In genomic region chr4:107803351-107804106, GRCm38 (mm10) we compare ENCODE assay signal across 8 mouse cellular contexts. TPM values are rescaled to one million over a fixed set of nuclear protein-coding genes. Genes with fewer than 3 reads are reported as not detected.
A peak's percentile ranks its signal among the peaks of the same experiment; 100 is the strongest.
DNase-seq lines count a peak whose midpoint lies in the region; ATAC-seq and TF ChIP-seq lines count a peak whose summit lies in the region.

No protein-coding gene starts in this region.

- 1% methylated on average over 46 of the region's 46 CpGs for WGBS in forebrain, embryonic 14.5 days

- no peaks in the 10 kb centered on the region for H3K9me3 ChIP-seq in MEL (replicated peaks; ENCODE audit: insufficient read depth, low read length)
- H3K9me3 ChIP-seq in forebrain, embryonic 14.5 days (replicated peaks; ENCODE audit: control insufficient read depth, low read length), result no peaks in the 10 kb centered on the region

- DNase-seq in MEL (ENCODE audit: low read depth, low spot score), result peak; percentile 98
- peak; percentile 82 for DNase-seq in cerebellum, adult 11-12 months
- DNase-seq in forebrain, embryonic 14.5 days (ENCODE audit: low spot score), result peak; percentile 82
- peak; percentile 71 for DNase-seq in heart, postnatal 4 days
- peak; percentile 65 for DNase-seq in layer of hippocampus, adult 9-11 months
- DNase-seq in lung, postnatal 10 days, result peak; percentile 69
- peak; percentile 31 for DNase-seq in ovary, postnatal 10 days (ENCODE audit: low spot score)
- DNase-seq in thymus, postnatal 0 days (ENCODE audit: low spot score), result peak; percentile 81

- no peak for TF ChIP-seq CTCF in MEL (IDR thresholded peaks at IDR 0.05 in 2 of 3, conservative IDR thresholded peaks at IDR 0.05 in 1 of 3; ENCODE audit: control insufficient read depth in 1 of 3, insufficient read depth in 1 of 3, low read depth in 2 of 3, low read length in 3 of 3, poor library complexity in 1 of 3, severe bottlenecking in 1 of 3)

- H3K79me2 ChIP-seq in MEL (ENCODE audit: control insufficient read depth, insufficient read depth, low read length, poor library complexity), result peaks cover 26% of the 10 kb centered on the region

- H3K27me3 ChIP-seq in MEL (ENCODE audit: control insufficient read depth in 1 of 2, insufficient read depth in 2 of 2, low read length in 2 of 2), result no peaks in the 10 kb centered on the region
- H3K27me3 ChIP-seq in forebrain, embryonic 14.5 days (replicated peaks; ENCODE audit: control insufficient read depth, insufficient read depth, low read length), result no peaks in the 10 kb centered on the region

- H3K4me1 ChIP-seq in MEL (ENCODE audit: control insufficient read depth in 1 of 2, insufficient read depth in 2 of 2, low read length in 2 of 2), result peaks cover 3 to 33% of the 10 kb centered on the region in 2 experiments
- H3K4me1 ChIP-seq in forebrain, embryonic 14.5 days (ENCODE audit: control insufficient read depth, insufficient read depth, low read length), result peaks cover 45% of the 10 kb centered on the region

- H3K9ac ChIP-seq in MEL (ENCODE audit: control insufficient read depth, low read depth, low read length, poor library complexity, severe bottlenecking), result peak overlapping the region; percentile 70
- peak overlapping the region; percentile 98 for H3K9ac ChIP-seq in forebrain, embryonic 14.5 days (ENCODE audit: low read length)

- peak overlapping the region; percentile 84 for H3K27ac ChIP-seq in MEL (ENCODE audit: control insufficient read depth, low read depth, low read length)
- H3K27ac ChIP-seq in forebrain, embryonic 14.5 days (ENCODE audit: low read depth, low read length), result peak overlapping the region; percentile 97

- TF ChIP-seq POLR2A in MEL (IDR thresholded peaks at IDR 0.05; ENCODE audit: control insufficient read depth in 1 of 2, insufficient read depth in 1 of 2, low read depth in 1 of 2, low read length in 2 of 2, poor library complexity in 1 of 2), result peak; percentile 26 to 96; a peak in 2 of 4 replicates

- peak; percentile 36 to 69; a peak in 3 of 4 replicates for TF ChIP-seq EP300 in MEL (IDR thresholded peaks at IDR 0.05; ENCODE audit: low read depth in 1 of 2, low read length in 2 of 2)

- peaks cover 0 to 12% of the 10 kb centered on the region in 2 experiments; a peak in 2 of 4 replicates for H3K36me3 ChIP-seq in MEL (ENCODE audit: control insufficient read depth in 1 of 2, insufficient read depth in 2 of 2, low read length in 2 of 2)
- peaks cover 39% of the 10 kb centered on the region for H3K36me3 ChIP-seq in forebrain, embryonic 14.5 days (ENCODE audit: control insufficient read depth, insufficient read depth, low read length)

- peak overlapping the region; percentile 79 to 97 for H3K4me3 ChIP-seq in MEL (ENCODE audit: control insufficient read depth in 1 of 2, insufficient read depth in 1 of 2, low read depth in 2 of 2, low read length in 2 of 2)
- H3K4me3 ChIP-seq in forebrain, embryonic 14.5 days (ENCODE audit: low read depth, low read length), result peak overlapping the region; percentile 86

- peak overlapping the region; percentile 93 for H3K4me2 ChIP-seq in forebrain, embryonic 14.5 days (ENCODE audit: low read length)

- ATAC-seq in forebrain, embryonic 14.5 days, result peak; percentile 57

- no peak for TF ChIP-seq RAD21 in MEL (IDR thresholded peaks at IDR 0.05; ENCODE audit: low read depth, low read length)

TF ChIP-seq in MEL, 35 proteins besides CTCF, POLR2A, EP300 and RAD21:
- TF ChIP-seq GABPA (IDR thresholded peaks at IDR 0.05; ENCODE audit: low read depth, low read length) (peak; percentile 77; the same call in 1 of the 2 replicates), RCOR1 (IDR thresholded peaks at IDR 0.05; ENCODE audit: low read depth, low read length) (no peak), MAX (IDR thresholded peaks at IDR 0.05; ENCODE audit: low read length) (peak; percentile 87), ETS1 (IDR thresholded peaks at IDR 0.05; ENCODE audit: low read depth, low read length) (peak; percentile 78), CHD1 (IDR thresholded peaks at IDR 0.05; ENCODE audit: low read depth, low read length) (no peak), NELFE (IDR thresholded peaks at IDR 0.05; ENCODE audit: low read depth, low read length) (peak; percentile 86), CHD2 (IDR thresholded peaks at IDR 0.05; ENCODE audit: low read length) (no peak), USF1 (IDR thresholded peaks at IDR 0.05; ENCODE audit: low read depth, low read length) (peak; percentile 65), SMC3 (IDR thresholded peaks at IDR 0.05; ENCODE audit: low read depth, low read length) (no peak), MYB (IDR thresholded peaks at IDR 0.05; ENCODE audit: low read depth, low read length) (no peak), TBP (IDR thresholded peaks at IDR 0.05; ENCODE audit: low read depth, low read length) (peak; percentile 93), NRF1 (IDR thresholded peaks at IDR 0.05; ENCODE audit: insufficient read depth, low read depth, low read length, poor library complexity, severe bottlenecking) (peak; percentile 73), MEF2A (IDR thresholded peaks at IDR 0.05; ENCODE audit: extremely low read depth, insufficient replicate concordance, low read depth, low read length, poor library complexity, severe bottlenecking) (no peak), HCFC1 (IDR thresholded peaks at IDR 0.05; ENCODE audit: low read depth, low read length) (no peak), MYC (IDR thresholded peaks at IDR 0.05; ENCODE audit: low read depth, low read length) (peak; percentile 29; the same call in 1 of the 2 replicates), TCF12 (IDR thresholded peaks at IDR 0.05; ENCODE audit: low read depth, low read length) (peak; percentile 60; the same call in 1 of the 2 replicates), MXI1 (IDR thresholded peaks at IDR 0.05; ENCODE audit: low read depth, low read length) (peak; percentile 83), E2F4 (IDR thresholded peaks at IDR 0.05; ENCODE audit: borderline replicate concordance, low read depth, low read length) (no peak), MAFK (IDR thresholded peaks at IDR 0.05; ENCODE audit: borderline replicate concordance, low read depth, low read length) (peak; percentile 44; the same call in 1 of the 2 replicates), ZMIZ1 (IDR thresholded peaks at IDR 0.05; ENCODE audit: low read depth, low read length) (0 out of 2 replicates have a peak, but pooled peaks have one; percentile 50), UBTF (IDR thresholded peaks at IDR 0.05; ENCODE audit: borderline replicate concordance, insufficient read depth, low read depth, low read length) (peak; percentile 77; the same call in 1 of the 2 replicates), SIN3A (IDR thresholded peaks at IDR 0.05; ENCODE audit: low read length) (peak; percentile 82), BHLHE40 (IDR thresholded peaks at IDR 0.05; ENCODE audit: borderline replicate concordance, low read depth, low read length) (peak; percentile 44; the same call in 1 of the 2 replicates), JUND (IDR thresholded peaks at IDR 0.05; ENCODE audit: low read depth, low read length) (peak; percentile 66; the same call in 1 of the 2 replicates), ELF1 (IDR thresholded peaks at IDR 0.05; ENCODE audit: low read depth, low read length) (peak; percentile 31; the same call in 1 of the 2 replicates), MAZ (IDR thresholded peaks at IDR 0.05; ENCODE audit: low read depth, low read length) (peak; percentile 88)
TF ChIP-seq in MEL: peak in this region for 18.

RNA-seq across cellular contexts. Expression of gene Lrp8, which starts 1.5 kb away (rescaled TPM):
- 20.6 and 25.2 TPM in 2 replicates for total RNA-seq in MEL (2012; rRNA removed)
- polyA plus RNA-seq in MEL (2012; ENCODE audit: insufficient read depth in 1 of 2, insufficient read length in 2 of 2, low read depth in 1 of 2, low replicate concordance in 2 of 2, missing spikeins in 1 of 2), result 10 to 100 TPM in 1 of 2 experiments, not detected in 1; 33.2 TPM
- 33.5 and 48.5 TPM in 2 replicates for polyA plus RNA-seq in forebrain, embryonic 14.5 days (2014; fragmentation: Nextera tagmentation; extraction: Ambion mirVana)
- 1 to 10 TPM; 1.7 to 1.8 TPM for total RNA-seq in heart, postnatal 4 days (2021)
- 5.0 and 5.2 TPM in 2 replicates for polyA plus RNA-seq in thymus, postnatal 0 days (2015; fragmentation: Nextera tagmentation; extraction: Ambion mirVana)

Comparison
In these comparisons a context has a peak if more than half of its experiments do, and no peak if none do; other contexts are left out.
1. Peak in every context shown above with its lines: DNase-seq, ATAC-seq, H3K4me3 ChIP-seq and H3K27ac ChIP-seq.
2. DNase-seq: peak in every context shown above with its lines; median percentile 98 in MEL; 82 in cerebellum, adult 11-12 months; 82 in forebrain, embryonic 14.5 days; 81 in thymus, postnatal 0 days; 71 in heart, postnatal 4 days; 69 in lung, postnatal 10 days; 65 in layer of hippocampus, adult 9-11 months; 31 in ovary, postnatal 10 days.